Mouse (Mus musculus) embryonic fibroblast, embryonic 13.5 days (primary cell): Measurements from ENCODE around the gene 1700057G04Rik. TPM values are rescaled to one million over a fixed set of nuclear protein-coding genes. Genes with fewer than 3 reads are reported as not detected.

Source experiments
- H3K27ac ChIP-seq: 2 replicates; pipeline ENCODE4 v1.5.1; 2012; ENCODE audit warnings: low read length, control low read depth, inconsistent platforms; ENCODE audit not compliant: insufficient read depth
- H3K4me1 ChIP-seq: 2 replicates; pipeline ENCODE4 v1.6.1; 2011; ENCODE audit warnings: low read length; ENCODE audit not compliant: control insufficient read depth, insufficient read depth
- H3K4me3 ChIP-seq: 2 replicates; pipeline ENCODE4 v1.5.1; 2011; ENCODE audit warnings: mild to moderate bottlenecking, control low read depth, low read length; ENCODE audit not compliant: insufficient read depth
- CTCF ChIP-seq: IDR thresholded peaks from 2 replicates; pipeline ENCODE4 v1.5.1; 2011; ENCODE audit warnings: mild to moderate bottlenecking, control low read depth, low read length, moderate library complexity, borderline replicate concordance; ENCODE audit not compliant: insufficient read depth
- POLR2A ChIP-seq: IDR thresholded peaks from 2 replicates; pipeline ENCODE4 v1.6.1; 2011; ENCODE audit warnings: low read depth, mild to moderate bottlenecking, control low read depth, low read length, moderate library complexity
- polyA plus RNA-seq: library from polyadenylated mRNA; stranded (reverse); fragments of >200 nt; gene quantifications from 2 replicates; pipeline ENCODE4 v1.2.4, GENCODE M21; 2011; ENCODE audit warnings: low read depth; ENCODE audit not compliant: missing spikeins, insufficient read length

1700057G04Rik gene
- polyA plus RNA-seq, 1 experiment, result not detected

GRCm38 (mm10) chr9:92375378-92375777 lies 66.2 kb downstream of the 1700057G04Rik start:
- H3K4me3 ChIP-seq, result no peak overlapping the region
- no peaks in the 10 kb centered on the region; the same call in none of the 2 replicates for H3K4me1 ChIP-seq
- H3K27ac ChIP-seq, result no peak overlapping the region
- no peak for TF ChIP-seq CTCF

GRCm38 (mm10) chr9:92377967-92378366 lies 68.8 kb downstream of the 1700057G04Rik start:
- Histone ChIP-seq H3K4me1 (no peaks in the 10 kb centered on the region; the same call in none of the 2 replicates), H3K27ac (no peak overlapping the region), H3K4me3 (no peak overlapping the region)
- no peak for TF ChIP-seq POLR2A

GRCm38 (mm10) chr9:92379240-92379639 lies 70.1 kb downstream of the 1700057G04Rik start:
- no peak for TF ChIP-seq CTCF
- Histone ChIP-seq H3K27ac (no peak overlapping the region), H3K4me3 (no peak overlapping the region), H3K4me1 (no peaks in the 10 kb centered on the region; the same call in none of the 2 replicates)

GRCm38 (mm10) chr9:92383415-92383814 lies 74.2 kb downstream of the 1700057G04Rik start:
- no peaks in the 10 kb centered on the region for H3K4me1 ChIP-seq
- TF ChIP-seq POLR2A (no peak), CTCF (no peak)
- no peak overlapping the region for H3K27ac ChIP-seq
- no peak overlapping the region for H3K4me3 ChIP-seq

- H3K4me1 ChIP-seq, result no peaks in the 10 kb centered on the region
- no peak for TF ChIP-seq CTCF
- no peak for TF ChIP-seq POLR2A
Measured at GRCm38 (mm10) chr9:92384401-92384800, 75.2 kb downstream of the 1700057G04Rik start.

GRCm38 (mm10) chr9:92385831-92386230 lies 76.7 kb downstream of the 1700057G04Rik start:
- no peaks in the 10 kb centered on the region for H3K4me1 ChIP-seq
- TF ChIP-seq POLR2A (no peak), CTCF (no peak)
- no peak overlapping the region for H3K27ac ChIP-seq
- no peak overlapping the region for H3K4me3 ChIP-seq

More at GRCm38 (mm10) chr9:92384401-92384800, 75.2 kb downstream of the 1700057G04Rik start:
- Histone ChIP-seq H3K27ac (no peak overlapping the region), H3K4me3 (no peak overlapping the region)

GRCm38 (mm10) chr9:92386871-92387270 lies 77.7 kb downstream of the 1700057G04Rik start:
- Histone ChIP-seq H3K27ac (no peak overlapping the region), H3K4me3 (no peak overlapping the region), H3K4me1 (no peaks in the 10 kb centered on the region)
- TF ChIP-seq POLR2A (no peak), CTCF (no peak)

- no peak overlapping the region for H3K27ac ChIP-seq
- TF ChIP-seq POLR2A, result no peak
- TF ChIP-seq CTCF, result no peak
- H3K4me1 ChIP-seq, result no peaks in the 10 kb centered on the region
- H3K4me3 ChIP-seq, result no peak overlapping the region
Measured at GRCm38 (mm10) chr9:92387404-92387803, 78.2 kb downstream of the 1700057G04Rik start.

GRCm38 (mm10) chr9:92402628-92403027 lies 93.5 kb downstream of the 1700057G04Rik start:
- no peak overlapping the region for H3K27ac ChIP-seq
- no peak overlapping the region for H3K4me3 ChIP-seq
- TF ChIP-seq POLR2A (no peak), CTCF (no peak)
- no peaks in the 10 kb centered on the region for H3K4me1 ChIP-seq

Other genes with a start within 250 kb of the 1700057G04Rik start
- not detected in 2 replicates for gene Plscr5, start 116.4 kb upstream of the 1700057G04Rik start, polyA plus RNA-seq
- 19.2 and 20.4 TPM in 2 replicates for gene Plscr1, start 59.6 kb upstream of the 1700057G04Rik start, polyA plus RNA-seq
- 4.8 and 6.7 TPM in 2 replicates for gene Plscr2, start 33.8 kb upstream of the 1700057G04Rik start, polyA plus RNA-seq
- 1.5 and 2.0 TPM in 2 replicates for gene Plscr4, start 148.0 kb downstream of the 1700057G04Rik start, polyA plus RNA-seq
- 88.6 and 107 TPM in 2 replicates for gene Plod2, start 232.8 kb downstream of the 1700057G04Rik start, polyA plus RNA-seq